Mouse (Mus musculus): ENCODE data around the gene Hist1h2bc.

- no peak for TF ChIP-seq POLR2A (IDR thresholded peaks at IDR 0.05; ENCODE audit: low read depth, low read length)
- no peak for TF ChIP-seq CTCF (IDR thresholded peaks at IDR 0.05; ENCODE audit: extremely low read depth, insufficient read depth, insufficient read length, insufficient replicate concordance)
Measured at GRCm38 (mm10) chr13:23687181-23687580, 3.2 kb downstream of the Hist1h2bc start.
